Mouse (Mus musculus): ENCODE data around the gene Ostm1. TPM values are rescaled to one million over a fixed set of nuclear protein-coding genes. Genes with fewer than 3 reads are reported as not detected.

Ostm1 gene
- total RNA-seq (2017), result 31.4 and 32.5 TPM in 2 replicates

DNA sequence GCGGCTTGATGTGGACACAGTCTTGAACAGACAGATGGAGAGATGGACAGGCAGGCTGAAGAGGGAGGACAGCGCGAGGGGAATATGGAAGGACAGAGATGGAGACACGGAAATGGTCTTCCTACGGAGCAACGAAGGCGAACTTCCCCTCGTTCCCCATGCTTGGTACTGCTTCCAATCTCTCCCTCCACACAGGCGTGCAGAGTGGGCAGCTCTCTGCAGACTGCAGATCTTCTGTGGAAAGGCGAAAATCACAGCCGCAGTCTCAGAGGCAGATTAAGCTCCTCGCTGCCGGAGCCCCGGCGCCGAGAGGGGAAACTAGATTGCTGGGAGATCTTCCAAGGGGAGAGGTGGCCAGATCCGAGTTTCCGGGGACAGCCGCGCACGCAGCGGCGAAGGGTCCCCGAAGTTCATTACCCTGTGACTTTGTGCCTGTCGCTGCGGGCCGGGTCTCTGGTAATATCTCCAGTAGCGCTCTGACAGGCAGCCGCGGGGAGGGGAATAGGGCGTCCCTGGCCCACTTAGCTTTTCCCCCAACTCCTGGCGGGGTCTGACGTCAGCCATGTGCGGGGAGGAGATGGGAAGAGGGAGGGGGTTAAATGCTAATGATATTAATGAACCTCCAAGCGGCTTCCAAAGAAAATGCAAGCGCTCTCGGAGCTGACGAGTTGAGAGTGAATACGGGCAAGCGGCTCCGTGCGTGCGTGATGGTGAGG, at the start of gene Ostm1, which contains the start of gene Nr2e1:
Ostm1 (plus strand) TSS at position 666 of the 716 bp plus-strand sequence.
Nr2e1 (minus strand) TSS at position 476 of the 716 bp plus-strand sequence.
- no peak for ATAC-seq (replicated peaks; ENCODE audit: low read depth, poor library complexity, severe bottlenecking)

DNA sequence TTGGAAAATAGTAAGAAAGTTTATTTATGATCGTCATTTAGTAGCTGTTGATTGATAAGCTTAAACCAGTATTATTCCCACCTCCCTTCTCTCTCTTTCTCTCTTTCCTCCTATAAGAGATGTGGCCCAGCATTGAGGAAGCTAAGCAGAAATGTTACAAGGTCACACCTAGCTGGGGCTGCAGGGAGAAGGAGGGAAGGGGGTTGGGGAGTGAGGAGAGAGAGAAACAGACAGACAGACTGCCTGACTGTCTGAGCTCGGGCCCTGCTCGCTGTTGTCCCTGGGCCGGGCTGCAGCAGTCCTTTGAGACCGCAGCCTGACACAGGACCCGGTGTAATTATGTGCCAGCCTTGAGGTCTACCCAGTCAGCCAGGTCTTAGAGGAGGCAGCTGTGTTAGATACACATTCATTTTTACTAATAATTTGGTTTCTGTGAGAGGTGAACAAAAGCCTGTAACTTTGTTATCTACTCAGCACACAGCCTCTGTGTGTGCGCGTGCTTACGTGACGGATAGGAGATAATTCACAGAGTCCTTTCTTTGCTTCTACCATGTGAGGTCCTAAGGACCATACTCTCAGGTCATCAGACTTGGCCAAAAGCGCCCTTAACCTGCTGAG, 49.7 kb upstream of the Ostm1 start:
- peak; percentile 64; the same call in 1 of the 2 replicates for ATAC-seq (replicated peaks; ENCODE audit: low read depth, poor library complexity, severe bottlenecking)

DNA sequence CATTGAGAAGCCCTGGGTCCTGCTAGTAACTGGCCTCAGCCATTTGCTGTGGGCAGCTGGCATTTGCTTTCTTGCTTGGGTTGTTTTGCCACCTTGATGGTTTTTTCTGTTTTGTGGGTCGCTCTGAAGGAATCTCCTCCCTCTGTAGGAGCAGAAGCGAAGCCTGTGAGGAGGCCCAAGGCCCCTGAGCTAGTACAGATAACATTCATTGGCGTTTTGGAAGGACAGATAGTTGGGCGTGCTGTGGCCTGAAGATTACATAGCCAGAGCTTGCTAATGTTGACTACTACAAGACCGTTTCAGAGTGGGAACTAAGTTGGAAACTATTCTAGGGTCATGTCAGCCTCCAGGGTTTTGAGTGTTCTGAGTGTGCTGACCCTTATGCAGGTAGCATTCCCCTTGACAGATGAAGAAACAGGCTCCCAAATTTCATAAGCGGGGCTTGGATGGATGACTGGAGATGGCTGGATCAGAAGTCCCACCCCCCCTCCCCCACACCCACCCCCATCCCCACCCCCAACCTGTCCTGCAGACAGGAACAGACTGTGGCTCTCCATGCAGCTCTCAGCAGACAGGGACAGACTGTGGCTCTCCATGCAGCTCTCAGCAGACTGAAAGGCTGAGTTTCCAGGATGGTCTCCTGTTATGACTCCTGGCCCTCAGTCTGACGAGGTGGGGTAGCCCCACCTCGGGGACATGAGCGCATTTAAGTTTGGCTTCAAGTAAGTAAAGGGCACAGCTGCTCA, 45.9 kb upstream of the Ostm1 start:
- ATAC-seq (replicated peaks; ENCODE audit: low read depth, poor library complexity, severe bottlenecking), result peak; percentile 62

DNA sequence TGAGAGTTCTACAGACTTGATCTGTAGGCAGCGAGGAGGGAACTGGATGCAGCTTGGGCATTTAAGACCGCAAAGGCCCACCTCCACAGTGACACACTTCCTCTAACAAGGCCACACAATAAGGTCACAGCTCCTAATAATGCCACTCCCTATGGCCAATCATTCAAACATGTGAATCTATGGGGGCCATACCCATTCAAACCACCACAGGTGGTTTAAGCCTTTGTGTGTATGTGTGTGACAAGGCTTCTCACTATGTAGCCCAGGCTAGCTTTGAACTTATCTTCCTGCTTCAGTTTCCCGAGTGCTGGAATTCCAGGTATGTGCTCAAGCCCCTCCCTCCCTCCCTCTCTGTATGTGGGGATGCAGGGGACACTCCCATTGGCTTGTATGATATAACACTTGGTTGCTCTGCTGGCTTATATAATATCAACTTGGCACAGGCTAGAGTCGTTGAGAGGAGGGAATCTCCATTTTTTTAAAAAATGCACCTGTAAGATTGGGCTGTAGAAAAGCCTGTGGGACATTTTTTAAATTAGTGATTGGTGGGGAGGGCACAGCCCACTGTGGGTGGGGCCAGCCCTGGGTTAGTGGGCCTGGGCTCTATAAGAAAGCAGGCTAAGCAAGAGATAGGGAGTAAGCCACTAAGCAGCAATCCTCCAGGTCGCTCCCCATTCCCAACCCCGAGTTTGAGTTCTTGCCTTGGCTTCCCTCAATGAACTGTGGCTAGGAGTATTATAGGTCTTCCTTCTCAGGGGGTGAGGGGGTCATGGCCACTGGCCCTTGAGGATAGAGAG, 37.7 kb upstream of the Ostm1 start:
- ATAC-seq (replicated peaks; ENCODE audit: low read depth, poor library complexity, severe bottlenecking), result no peak

DNA sequence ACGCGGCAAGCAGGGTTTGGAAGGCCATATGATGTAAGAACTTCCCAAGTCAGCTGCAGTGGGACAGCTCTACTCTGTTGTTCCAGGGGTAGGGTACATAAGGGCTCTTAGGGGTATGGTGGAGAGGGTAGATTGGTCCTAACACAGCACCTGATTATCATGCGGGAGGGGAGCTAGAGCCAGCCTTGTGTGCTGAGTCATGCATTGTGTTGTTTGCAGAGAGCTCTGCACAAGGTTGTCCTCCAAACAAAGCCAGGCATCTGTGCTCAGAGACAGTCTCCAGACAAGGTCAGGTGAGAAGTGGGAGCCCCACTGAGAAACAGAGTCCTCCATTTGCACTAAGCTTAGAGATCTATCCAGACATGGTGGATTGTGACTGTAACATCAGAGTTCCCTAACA, 37.1 kb upstream of the Ostm1 start:
- ATAC-seq (replicated peaks; ENCODE audit: low read depth, poor library complexity, severe bottlenecking), result no peak

DNA sequence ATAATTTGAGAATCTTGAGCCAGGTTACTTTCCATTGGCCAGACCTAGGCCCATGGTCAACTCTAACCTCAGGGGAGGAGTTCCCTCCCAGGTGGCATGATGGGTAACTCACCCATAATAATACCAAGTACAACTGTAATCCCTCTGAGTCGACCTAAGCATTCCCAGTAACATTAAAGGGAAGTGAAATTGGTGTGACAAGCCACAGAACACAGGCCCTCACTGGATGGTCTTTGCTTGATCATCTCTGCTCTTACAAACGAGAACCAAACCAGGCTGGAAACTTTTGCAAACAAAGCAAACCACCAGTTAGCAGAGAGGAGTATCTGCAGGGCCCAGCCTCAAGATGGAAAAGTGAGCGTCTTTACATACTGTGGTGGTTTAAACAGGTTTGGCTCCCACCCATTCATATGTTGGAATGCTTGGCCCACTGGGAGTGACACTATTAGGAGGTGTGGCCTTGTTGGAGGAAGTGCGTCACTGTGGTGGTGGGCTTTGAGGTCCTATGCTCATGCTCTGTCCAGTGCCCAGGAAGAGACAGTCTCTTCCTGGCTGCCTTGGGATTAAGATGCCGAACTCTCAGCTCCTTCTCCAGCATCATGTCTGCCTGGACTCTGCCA, 23.9 kb upstream of the Ostm1 start:
- no peak for ATAC-seq (replicated peaks; ENCODE audit: low read depth, poor library complexity, severe bottlenecking)

DNA sequence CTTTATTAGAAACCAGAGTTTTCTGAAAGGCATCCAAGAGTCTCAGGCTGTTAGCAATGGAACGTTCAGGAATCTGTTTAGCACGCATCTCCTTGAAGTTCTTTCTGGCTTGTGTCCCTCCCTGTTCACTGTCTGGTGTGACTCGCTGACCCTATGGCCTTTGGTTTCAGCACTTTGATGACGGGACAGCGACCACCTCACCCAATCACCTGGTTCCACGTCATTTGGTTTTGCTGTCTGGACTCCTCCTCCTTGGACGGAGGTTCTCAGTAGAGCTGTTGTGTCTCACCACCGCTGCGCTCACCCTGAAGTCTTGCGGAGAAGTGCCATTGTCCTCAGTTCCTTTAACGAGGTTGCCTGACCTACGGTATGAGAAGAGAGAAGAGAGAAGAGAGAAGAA, 21.4 kb upstream of the Ostm1 start:
- ATAC-seq (replicated peaks; ENCODE audit: low read depth, poor library complexity, severe bottlenecking), result peak; percentile 71

DNA sequence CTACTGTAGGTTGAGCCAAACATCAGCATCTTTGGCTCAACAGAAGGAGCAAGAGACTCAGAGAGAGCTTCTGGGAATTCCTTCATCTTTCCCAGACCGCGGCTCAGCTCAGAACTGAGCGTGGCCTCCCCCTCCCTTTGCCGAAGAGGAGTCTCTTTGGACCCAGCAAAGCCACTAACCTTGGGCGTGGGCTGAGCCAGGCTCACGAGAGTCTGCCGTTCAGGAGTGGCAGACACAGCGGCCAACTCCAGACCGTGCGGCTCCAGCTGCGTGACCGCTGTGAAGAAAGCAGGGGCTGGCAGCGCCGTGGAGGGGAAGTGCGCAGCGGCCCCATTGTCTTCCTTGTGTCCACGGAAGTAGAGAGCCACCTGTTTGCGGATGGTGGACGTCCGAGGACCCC, 11.1 kb upstream of the Ostm1 start:
- ATAC-seq (replicated peaks; ENCODE audit: low read depth, poor library complexity, severe bottlenecking), result 0 out of 2 replicates have a peak, but pooled peaks have one; percentile 18

DNA sequence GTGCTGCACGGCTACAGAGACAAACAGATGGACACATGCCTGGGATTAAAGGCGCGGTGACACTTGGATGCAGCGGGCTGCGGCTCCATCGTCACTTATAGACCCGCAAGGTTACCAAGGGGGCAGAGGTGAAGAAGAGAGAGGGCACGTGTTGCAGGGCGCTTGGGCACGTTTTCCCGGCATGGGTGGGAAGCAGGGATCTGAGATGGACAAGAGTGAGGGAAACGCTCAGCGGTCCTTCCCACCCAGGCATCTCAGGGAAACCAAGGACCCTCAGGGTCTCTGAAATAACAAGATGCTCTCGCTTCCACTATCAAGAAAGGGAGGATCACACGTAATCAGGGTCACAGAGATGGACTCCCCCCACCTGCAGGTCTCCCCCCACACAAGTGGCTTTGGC, 10.7 kb upstream of the Ostm1 start:
- no peak for ATAC-seq (replicated peaks; ENCODE audit: low read depth, poor library complexity, severe bottlenecking)

DNA sequence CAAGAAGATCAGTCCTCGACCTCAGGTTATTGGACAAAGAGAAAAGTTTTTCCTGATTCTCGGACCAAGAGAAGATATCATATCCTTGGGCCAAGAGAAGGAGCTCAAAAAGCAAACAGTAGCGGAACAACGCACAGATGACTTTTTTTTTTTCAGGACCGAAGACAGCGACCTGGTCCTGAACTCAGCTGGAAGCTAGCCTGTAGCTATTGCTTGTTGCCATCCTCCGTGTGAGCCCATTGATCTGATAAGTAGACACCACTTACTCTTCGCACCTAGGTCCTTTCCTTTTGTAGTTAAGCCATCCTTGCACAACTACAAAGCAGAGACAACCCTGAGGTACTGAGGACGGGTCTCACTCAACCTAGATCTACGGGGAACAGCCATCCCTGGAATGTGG, 9.0 kb upstream of the Ostm1 start:
- ATAC-seq (replicated peaks; ENCODE audit: low read depth, poor library complexity, severe bottlenecking), result 0 out of 2 replicates have a peak, but pooled peaks have one; percentile 59

DNA sequence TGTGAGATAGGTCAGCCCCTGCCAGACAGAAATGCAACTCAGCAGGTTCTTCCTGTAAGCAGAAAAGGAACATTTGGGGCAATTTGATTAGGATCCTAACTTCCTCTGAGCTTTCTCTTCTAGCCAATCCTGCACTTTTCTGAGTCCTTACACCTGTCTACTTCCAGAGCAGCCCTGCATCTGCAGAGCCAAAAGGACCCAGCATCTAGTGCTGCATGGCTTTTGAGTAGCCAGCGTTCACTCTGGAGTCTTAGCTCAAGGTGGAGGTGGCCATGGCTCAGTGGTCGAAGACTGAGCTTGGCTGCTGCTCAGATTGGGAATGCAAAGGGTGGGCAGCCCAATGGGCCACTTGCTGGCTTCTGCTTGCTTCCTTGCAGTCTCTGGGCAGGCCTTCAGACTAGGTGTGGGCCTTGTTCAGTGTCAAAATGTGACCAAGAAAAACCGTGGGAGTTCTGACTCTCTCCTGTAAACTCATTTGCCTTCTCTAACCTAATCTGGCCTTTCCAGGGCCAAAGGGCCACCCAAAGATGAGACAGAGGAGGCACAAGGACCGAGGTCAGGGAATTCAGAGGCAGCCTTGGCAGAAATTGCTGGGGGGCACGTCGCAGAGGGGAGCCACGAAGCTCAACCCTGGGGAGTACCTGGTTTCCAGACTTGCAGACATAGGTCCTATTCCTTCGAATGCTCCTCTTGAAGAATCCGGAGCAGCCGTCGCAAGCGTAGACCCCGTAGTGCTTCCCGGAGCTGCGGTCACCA, 5.9 kb upstream of the Ostm1 start:
- ATAC-seq (replicated peaks; ENCODE audit: low read depth, poor library complexity, severe bottlenecking), result no peak

DNA sequence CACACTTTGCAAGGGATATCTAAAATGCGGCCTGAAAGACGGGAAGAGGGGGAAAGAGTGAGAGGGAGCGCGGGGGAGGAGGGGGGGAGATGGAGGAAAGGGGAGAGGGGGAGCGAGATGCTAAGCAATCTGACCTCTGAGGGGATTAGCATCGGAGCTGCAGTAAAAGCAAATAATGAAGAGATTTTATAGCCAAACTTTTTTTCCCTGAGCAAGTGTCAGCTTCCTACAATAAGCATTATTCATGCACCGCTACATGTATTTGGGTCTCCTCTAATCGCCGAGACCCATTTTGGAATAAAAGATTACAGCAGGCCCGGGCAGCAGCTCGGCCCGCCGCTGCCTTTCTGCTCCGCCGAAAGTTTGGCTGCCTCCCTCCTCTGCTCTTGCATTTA, 5.3 kb upstream of the Ostm1 start:
- ATAC-seq (replicated peaks; ENCODE audit: low read depth, poor library complexity, severe bottlenecking), result no peak

DNA sequence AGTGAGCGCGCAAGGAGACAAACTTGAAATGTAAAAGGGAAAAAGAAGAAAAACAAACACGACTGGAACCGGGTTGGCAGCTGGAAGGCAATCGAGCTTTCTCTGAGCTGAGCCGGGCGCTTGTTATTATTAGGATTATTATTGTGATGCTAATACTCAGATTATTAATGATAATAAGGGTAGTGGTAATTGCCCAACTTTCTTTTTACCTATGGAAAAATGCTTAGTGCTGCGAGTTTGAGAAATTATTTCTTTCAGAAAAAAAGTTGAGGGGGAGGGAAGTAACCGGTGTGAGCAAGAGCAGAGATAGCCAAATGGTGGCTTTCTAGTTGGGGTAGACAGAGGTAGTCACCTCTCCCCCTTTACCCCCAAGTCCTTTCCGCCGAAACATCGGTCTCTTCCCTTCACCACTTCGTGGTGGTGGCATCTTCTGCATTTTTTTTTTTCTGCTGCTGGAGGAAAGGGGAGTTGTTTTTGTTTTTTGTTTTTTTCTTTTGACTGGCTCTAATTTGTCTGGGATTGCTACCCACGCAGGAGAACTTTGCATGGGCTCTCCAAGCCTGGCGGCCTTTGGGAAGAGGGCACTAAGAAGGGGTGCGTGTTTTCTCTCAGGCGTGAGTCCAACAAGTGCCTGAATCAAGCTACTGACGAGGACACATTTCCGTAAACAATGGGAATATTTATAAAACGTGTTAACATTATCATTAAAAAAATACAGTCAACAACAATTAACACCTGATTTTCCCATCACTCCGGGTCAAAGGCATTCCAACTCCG, 4.7 kb upstream of the Ostm1 start:
- no peak for ATAC-seq (replicated peaks; ENCODE audit: low read depth, poor library complexity, severe bottlenecking)

DNA sequence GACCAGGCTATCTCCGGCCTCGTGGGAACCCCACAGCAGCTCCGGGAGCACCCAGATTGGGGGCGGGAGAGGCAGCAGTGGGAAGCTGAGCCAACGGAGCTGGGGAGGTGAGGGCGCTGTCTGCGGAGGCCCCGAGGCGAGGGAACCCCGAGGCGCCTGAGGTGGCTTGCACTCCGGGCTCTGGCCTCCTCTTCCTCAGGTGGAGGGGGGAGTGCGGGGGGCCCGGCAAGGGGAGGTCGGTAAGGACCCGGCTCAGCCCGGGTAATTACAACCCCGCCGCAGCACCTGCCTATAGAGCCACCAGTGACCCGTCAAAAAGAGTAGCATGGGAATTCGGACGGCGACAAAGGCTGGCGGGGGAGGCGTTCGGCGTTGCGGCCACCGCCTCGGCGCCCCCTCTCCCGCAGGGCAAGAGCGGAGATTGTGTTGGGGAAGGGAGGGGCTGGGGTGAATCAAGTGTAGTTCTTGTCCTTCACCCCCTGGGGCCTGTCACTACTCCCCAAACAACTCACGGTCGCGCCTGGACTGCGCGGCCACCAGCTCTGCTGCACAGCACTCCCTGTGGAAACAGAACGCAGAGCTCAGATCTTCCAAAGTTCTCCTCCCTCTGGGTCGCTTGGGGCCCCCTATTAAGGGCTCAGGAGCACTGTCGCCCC, 4.0 kb upstream of the Ostm1 start:
- no peak for ATAC-seq (replicated peaks; ENCODE audit: low read depth, poor library complexity, severe bottlenecking)

DNA sequence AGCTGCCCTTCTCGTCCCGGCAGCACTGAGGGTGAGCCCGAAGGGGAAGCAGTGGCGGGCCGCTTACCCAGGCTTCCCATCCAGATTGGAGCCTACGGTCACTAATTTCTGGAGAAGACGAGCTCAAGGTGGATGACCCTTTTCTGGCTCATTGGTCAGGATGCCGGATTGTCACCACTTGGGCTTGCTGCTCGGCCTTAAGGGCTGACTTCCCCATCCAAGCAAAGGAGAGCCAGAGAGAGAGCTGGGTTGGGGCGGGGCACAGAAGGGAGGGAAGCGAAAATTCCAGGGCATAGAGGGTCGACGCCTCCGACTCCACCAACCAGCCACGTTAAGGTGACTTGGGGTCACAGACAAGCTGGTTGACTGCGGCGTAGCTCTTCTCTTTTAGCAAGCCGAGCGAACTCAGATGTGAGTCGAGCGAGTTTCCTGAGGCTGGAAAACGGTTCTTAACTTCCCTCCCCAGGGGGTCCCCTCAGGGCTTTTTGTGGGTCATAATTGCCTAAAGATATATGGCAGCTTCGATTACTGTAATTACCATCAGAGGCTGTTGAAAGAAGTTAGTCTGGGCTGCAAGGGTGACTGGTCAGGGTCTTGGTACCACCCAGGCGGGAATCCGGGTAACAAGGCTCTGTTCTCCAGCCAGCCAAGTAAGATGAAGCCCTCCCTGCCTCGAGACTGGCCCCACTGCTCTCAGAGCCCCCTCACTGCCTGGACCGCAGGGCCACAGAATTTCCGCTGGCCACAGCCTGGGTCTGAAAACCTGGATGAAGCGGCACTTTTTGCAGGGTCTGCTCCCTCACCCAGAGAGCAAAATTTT, 3.3 kb upstream of the Ostm1 start:
- 0 out of 2 replicates have a peak, but pooled peaks have one; percentile 12 for ATAC-seq (replicated peaks; ENCODE audit: low read depth, poor library complexity, severe bottlenecking)

DNA sequence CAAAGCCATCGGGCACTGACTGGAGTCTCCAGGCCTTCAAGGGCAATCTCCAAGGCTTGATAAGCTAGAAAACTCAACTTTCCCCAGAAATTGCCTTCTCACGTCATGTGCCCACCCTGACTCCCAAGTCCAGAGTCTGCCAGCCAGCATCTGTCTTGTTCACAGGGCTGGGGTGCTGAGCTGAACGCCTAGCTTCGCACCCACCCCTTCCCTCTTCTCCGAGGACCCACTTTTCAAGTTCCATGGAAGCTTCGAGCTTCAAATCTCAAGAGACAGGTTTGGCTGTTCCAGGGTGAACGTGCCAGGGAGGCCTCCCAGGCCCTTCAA, 2.7 kb upstream of the Ostm1 start:
- ATAC-seq (replicated peaks; ENCODE audit: low read depth, poor library complexity, severe bottlenecking), result no peak

Measured in common myeloid progenitor, adult 5-6 weeks (primary cell).